Mouse (Mus musculus) midbrain, embryonic 11.5 days (tissue): Measurements from ENCODE around the gene Pik3r1. TPM values are rescaled to one million over a fixed set of nuclear protein-coding genes. Genes with fewer than 3 reads are reported as not detected.
A peak's percentile ranks its signal among the peaks of the same experiment; 100 is the strongest.

Experiments
- ATAC-seq: fragments of 200-750 bp; cut with Nextera tagmentation; 2 replicates; pipeline ENCODE4 v1.8.0; 2017; ENCODE audit warnings: moderate TSS enrichment, moderate library complexity; ENCODE audit not compliant: low FRiP score
- DNase-seq: peaks from one replicate; pipeline ENCODE4 v3.0.0; 2015; ENCODE audit warnings: low spot score; ENCODE audit errors: missing footprints
- H3K27ac ChIP-seq: fragments of 300-500 bp; sonication (generic); 2 replicates; pipeline ENCODE4 v1.5.1; 2014; ENCODE audit warnings: low read depth, low read length
- H3K27me3 ChIP-seq: fragments of 300-500 bp; sonication (generic); 2 replicates; pipeline ENCODE4 v1.6.1; 2014; ENCODE audit warnings: mild to moderate bottlenecking, low read length, moderate library complexity, mixed read lengths; ENCODE audit not compliant: control insufficient read depth, insufficient read depth
- H3K36me3 ChIP-seq: fragments of 300-500 bp; sonication (generic); 2 replicates; pipeline ENCODE4 v1.6.1; 2014; ENCODE audit warnings: mild to moderate bottlenecking, low read length, moderate library complexity, mixed read lengths; ENCODE audit not compliant: control insufficient read depth, insufficient read depth
- H3K4me1 ChIP-seq: fragments of 300-500 bp; sonication (generic); 2 replicates; pipeline ENCODE4 v1.6.1; 2014; ENCODE audit warnings: low read length; ENCODE audit not compliant: control insufficient read depth, insufficient read depth
- H3K4me2 ChIP-seq: fragments of 300-500 bp; sonication (generic); 2 replicates; pipeline ENCODE4 v1.6.1; 2014; ENCODE audit warnings: mild to moderate bottlenecking, moderate library complexity
- H3K4me3 ChIP-seq: fragments of 300-500 bp; sonication (generic); 2 replicates; pipeline ENCODE4 v1.5.1; 2014; ENCODE audit warnings: low read depth, low read length
- H3K9ac ChIP-seq: fragments of 300-500 bp; sonication (generic); 2 replicates; pipeline ENCODE4 v1.6.1; 2014; ENCODE audit warnings: low read length
- H3K9me3 ChIP-seq: fragments of 300-500 bp; sonication (generic); 2 replicates; pipeline ENCODE4 v1.6.1; 2016; ENCODE audit warnings: low read length; ENCODE audit not compliant: control insufficient read depth
- WGBS: fragments of 180-500 bp; shearing (Covaris S2); extraction: QIAGEN DNeasy Blood & Tissue Kit; methylation state at CpG from one replicate; pipeline ENCODE4 v1.1.7; 2014; 5-methylcytosine and 5-hydroxymethylcytosine counted together
- polyA plus RNA-seq: library from polyadenylated mRNA; unstranded; fragments of >200 nt; fragmentation: Nextera tagmentation; extraction: Ambion mirVana; gene quantifications from 2 replicates; pipeline ENCODE4 v1.2.1, GENCODE M21; 2014

The Pik3r1 gene
- polyA plus RNA-seq, 1 experiment from 2014 or later, result 13.9 TPM

DNA sequence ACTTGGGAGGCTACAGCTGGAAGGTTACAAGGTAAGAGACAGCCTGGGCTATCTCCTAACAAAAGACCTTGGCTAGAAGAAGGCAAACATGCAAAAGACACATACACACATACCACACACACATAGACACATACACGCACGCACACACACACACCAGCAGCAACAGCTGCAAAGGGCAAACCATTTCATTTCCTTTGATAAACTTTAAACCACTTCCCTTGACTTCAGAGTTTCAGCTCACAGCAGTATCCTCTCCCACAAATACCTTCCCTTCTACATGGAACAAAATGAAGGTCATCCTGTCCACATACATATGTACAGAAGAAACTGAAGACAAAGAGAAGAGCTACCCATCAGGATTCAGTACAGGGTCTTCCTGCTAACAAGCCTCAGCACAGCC, 56.7 kb downstream of the Pik3r1 start:
- H3K27me3 ChIP-seq, result no peaks in the 10 kb centered on the region
- H3K27ac ChIP-seq, result no peak overlapping the region
- no peak overlapping the region for H3K4me3 ChIP-seq
- H3K9me3 ChIP-seq, result no peaks in the 10 kb centered on the region
- WGBS, result 87% methylated on average over 2 of the region's 2 CpGs
- H3K36me3 ChIP-seq, result no peaks in the 10 kb centered on the region
- no peak overlapping the region for H3K9ac ChIP-seq
- H3K4me1 ChIP-seq, result no peaks in the 10 kb centered on the region
- DNase-seq (no peak), ATAC-seq (no peak)
- no peak overlapping the region for H3K4me2 ChIP-seq

DNA sequence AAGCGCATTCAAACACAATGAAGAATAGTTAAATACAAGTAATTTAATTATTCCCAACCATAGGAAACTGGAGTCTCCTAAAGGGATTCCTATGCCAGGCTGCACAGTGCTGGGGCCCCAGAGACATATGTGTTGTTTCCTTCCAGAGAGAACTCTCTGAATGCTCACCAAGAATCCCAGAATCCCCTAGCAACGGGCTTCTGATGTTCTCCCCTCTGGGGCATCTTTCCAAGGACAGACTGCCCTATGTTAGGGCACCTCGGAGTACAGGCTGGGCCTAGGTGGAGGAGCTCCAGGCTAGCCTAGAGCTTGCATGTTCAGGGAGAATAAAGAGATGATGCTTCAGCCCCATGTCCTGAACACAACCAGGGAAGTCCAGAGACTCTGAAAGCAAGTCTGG, 58.2 kb downstream of the Pik3r1 start:
- Histone ChIP-seq H3K4me3 (no peak overlapping the region), H3K9ac (no peak overlapping the region), H3K9me3 (no peaks in the 10 kb centered on the region), H3K4me2 (no peak overlapping the region), H3K27me3 (no peaks in the 10 kb centered on the region), H3K4me1 (no peaks in the 10 kb centered on the region), H3K36me3 (no peaks in the 10 kb centered on the region), H3K27ac (no peak overlapping the region)
- no peak for ATAC-seq
- 73% methylated on average over 3 of the region's 3 CpGs for WGBS
- DNase-seq, result no peak

DNA sequence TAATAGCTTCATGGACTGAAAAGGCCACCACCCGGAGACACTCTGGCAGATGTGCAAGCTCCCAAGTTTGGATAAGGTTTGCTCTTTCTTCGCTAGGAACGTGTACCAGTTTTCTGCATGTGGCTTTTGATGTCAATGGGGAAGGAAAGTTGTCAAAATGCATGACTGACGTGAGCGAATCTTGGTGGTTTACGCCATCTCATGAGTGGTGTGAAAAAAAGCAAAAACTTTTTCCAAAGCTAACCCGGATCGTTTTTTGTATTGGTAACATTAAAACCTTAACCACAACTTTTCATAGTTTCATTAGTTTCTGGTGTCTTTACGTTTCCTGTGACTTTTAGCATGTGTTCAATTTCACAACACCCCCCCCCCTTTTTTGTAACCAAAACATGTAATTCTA, 60.8 kb downstream of the Pik3r1 start:
- H3K4me1 ChIP-seq, result no peaks in the 10 kb centered on the region
- H3K9ac ChIP-seq, result no peak overlapping the region
- DNase-seq, result no peak
- H3K9me3 ChIP-seq, result no peaks in the 10 kb centered on the region
- no peak overlapping the region for H3K4me3 ChIP-seq
- no peaks in the 10 kb centered on the region for H3K36me3 ChIP-seq
- 90% methylated on average over 9 of the region's 9 CpGs for WGBS
- no peak for ATAC-seq
- no peak overlapping the region for H3K27ac ChIP-seq
- H3K4me2 ChIP-seq, result no peak overlapping the region
- no peaks in the 10 kb centered on the region for H3K27me3 ChIP-seq

DNA sequence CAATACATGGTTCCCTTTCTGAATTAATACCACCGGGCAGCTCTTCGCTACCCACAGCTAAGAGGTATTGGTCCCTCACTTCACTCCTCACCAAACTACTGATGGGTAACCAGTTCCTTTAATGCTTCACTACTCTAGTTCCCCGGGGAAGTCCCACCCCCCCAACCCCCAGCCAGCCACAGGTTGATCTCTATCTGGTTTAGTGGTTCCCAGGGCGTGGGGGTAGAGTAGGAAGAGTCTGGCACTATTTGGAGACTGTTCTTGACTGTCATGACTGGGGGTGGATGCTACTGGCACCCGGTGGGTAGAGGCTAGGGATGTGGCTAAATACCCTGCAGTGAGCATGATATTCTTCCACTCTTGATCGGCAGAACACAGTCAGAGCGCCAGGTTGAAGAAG, 61.6 kb downstream of the Pik3r1 start:
- Histone ChIP-seq H3K27me3 (no peaks in the 10 kb centered on the region), H3K4me2 (no peak overlapping the region), H3K36me3 (no peaks in the 10 kb centered on the region; the same call in 1 of the 2 replicates), H3K9me3 (no peaks in the 10 kb centered on the region), H3K9ac (no peak overlapping the region), H3K4me3 (no peak overlapping the region), H3K27ac (no peak overlapping the region), H3K4me1 (no peaks in the 10 kb centered on the region)
- WGBS, result 90% methylated on average over 7 of the region's 7 CpGs
- DNase-seq (no peak), ATAC-seq (no peak)

DNA sequence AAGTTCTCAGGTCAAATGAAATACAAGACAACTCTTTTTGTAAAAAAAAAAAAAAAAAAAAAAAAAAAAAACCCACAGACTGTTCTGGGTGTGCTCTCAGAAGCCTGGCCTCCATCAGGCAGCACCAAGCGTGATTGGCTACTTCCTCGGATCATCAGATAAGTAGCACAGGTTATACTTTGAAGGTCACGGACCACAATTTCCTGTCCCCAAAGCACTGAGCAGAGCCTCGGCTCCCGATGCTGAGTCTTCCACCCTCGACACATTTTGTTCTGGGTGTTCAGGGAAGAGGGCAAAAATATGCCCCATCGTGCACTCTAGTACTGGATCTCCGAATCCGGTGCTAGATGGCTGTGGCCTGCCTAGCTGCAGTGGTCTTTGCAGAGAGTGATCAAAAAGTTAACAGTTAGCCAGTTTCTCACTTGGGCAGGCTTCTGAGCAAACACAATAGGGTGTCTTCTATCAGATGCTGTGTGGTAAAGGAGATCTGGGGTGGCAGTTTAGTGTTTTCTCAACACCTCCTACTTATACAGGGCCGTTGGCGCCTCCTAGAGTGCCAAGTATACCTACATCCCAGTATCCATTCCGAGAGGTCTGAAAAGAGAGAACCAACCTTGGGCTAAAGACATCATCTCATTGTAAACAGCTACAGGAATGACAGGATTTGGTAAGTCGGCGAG, 65.8 kb downstream of the Pik3r1 start:
- Histone ChIP-seq H3K4me3 (no peak overlapping the region), H3K4me1 (peaks cover 8% of the 10 kb centered on the region)
- peak; percentile 33 for DNase-seq

DNA sequence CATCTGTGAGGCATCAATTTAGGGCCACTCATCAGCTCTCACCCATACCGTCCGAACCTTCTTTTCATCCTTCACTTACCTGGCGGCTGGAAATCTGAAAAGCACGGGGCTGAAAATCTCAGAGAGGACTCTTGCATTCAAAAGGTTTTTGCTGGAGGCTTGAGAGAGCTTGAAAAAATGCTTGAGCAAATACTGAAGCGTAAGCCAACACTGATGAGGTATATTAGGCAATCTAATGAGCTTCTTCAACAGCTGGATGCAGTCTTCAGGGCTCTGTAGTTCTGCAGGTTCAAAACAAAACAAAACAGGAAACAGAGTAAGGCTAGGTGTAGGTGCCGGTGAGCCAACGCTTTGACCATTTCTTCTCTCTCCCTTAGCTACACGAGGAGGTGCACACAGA, 66.4 kb downstream of the Pik3r1 start:
- 94% methylated on average over 8 of the region's 8 CpGs for WGBS
- ATAC-seq (no peak), DNase-seq (peak; percentile 33)
- Histone ChIP-seq H3K4me1 (peaks cover 8% of the 10 kb centered on the region), H3K4me2 (no peak overlapping the region), H3K9me3 (no peaks in the 10 kb centered on the region), H3K9ac (no peak overlapping the region), H3K36me3 (no peaks in the 10 kb centered on the region; the same call in 1 of the 2 replicates), H3K4me3 (no peak overlapping the region), H3K27me3 (no peaks in the 10 kb centered on the region), H3K27ac (no peak overlapping the region)

More for the DNA sequence above, 65.8 kb downstream of the Pik3r1 start:
- Histone ChIP-seq H3K4me2 (no peak overlapping the region), H3K27ac (no peak overlapping the region), H3K36me3 (no peaks in the 10 kb centered on the region; the same call in 1 of the 2 replicates), H3K9me3 (no peaks in the 10 kb centered on the region), H3K9ac (no peak overlapping the region), H3K27me3 (no peaks in the 10 kb centered on the region)
- 93% methylated on average over 14 of the region's 14 CpGs for WGBS
- no peak for ATAC-seq

DNA sequence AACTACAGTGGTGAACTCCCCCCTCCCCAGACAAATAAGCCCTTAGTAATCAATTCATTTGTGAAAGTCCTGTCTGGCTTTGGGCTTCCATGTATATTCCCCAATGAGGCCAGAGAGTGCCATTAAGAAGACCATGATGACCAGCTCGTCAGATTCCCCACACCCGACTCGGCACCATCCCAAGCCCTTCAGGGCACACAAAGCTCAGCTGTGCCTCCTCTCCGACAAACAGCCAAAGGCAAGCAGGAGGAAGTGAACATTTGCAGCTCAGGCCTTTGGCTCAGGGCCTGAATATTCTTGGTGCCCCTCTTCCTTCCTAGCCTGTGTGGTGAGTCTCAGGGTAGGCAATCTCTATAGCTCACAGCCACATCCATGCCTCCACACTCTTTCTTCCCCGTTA, 68.3 kb downstream of the Pik3r1 start:
- 60% methylated on average over 5 of the region's 5 CpGs for WGBS
- peak; percentile 81 for DNase-seq
- Histone ChIP-seq H3K27me3 (no peaks in the 10 kb centered on the region), H3K4me2 (no peak overlapping the region), H3K4me3 (no peak overlapping the region), H3K27ac (no peak overlapping the region), H3K36me3 (no peaks in the 10 kb centered on the region; the same call in 1 of the 2 replicates), H3K9me3 (no peaks in the 10 kb centered on the region), H3K4me1 (peaks cover 14% of the 10 kb centered on the region), H3K9ac (no peak overlapping the region)
- no peak for ATAC-seq

DNA sequence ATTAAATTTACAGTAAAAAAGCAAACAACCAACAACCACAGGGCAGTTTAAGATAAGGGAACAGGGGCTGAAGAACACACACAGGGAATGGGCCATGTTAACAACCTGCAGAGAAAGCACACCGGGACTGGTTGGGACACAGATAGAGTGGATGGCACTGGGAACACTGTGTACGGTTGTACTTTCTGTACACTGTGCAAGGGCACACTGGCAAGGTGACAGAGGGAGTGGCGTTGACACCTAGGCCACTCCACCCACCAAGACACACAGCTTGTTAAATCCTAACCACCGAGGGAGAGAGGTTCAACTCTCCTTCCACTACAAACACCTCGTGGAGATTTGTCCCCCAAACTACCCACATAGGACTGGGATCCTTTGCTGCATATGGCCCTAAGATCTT, 70.1 kb downstream of the Pik3r1 start:
- Histone ChIP-seq H3K27ac (no peak overlapping the region), H3K4me3 (no peak overlapping the region), H3K4me1 (peaks cover 20% of the 10 kb centered on the region), H3K9ac (no peak overlapping the region), H3K27me3 (no peaks in the 10 kb centered on the region), H3K9me3 (no peaks in the 10 kb centered on the region), H3K4me2 (no peak overlapping the region), H3K36me3 (no peaks in the 10 kb centered on the region; the same call in 1 of the 2 replicates)
- WGBS, result 92% methylated on average over 5 of the region's 5 CpGs
- DNase-seq (peak; percentile 33), ATAC-seq (no peak)

DNA sequence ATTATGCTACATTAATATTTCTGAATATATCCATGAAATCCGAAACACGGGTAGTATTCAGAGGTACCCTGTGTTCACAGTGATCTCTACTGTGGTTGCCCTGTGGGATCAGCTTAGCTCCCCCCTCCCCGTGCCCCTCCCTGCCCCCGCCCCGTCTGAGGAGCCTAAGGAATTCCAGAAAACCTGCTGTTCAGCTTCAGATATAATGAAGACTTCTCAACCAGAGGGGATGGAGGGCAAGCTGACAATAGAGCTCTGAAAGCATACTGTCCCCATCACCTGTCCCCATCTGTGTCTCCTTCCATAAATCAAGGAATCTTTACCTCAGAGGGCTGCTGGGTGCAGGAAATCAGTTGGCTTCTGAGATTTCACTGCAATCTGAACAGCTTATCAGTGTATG, 70.6 kb downstream of the Pik3r1 start:
- H3K27me3 ChIP-seq, result no peaks in the 10 kb centered on the region
- no peak overlapping the region for H3K4me2 ChIP-seq
- H3K9me3 ChIP-seq, result no peaks in the 10 kb centered on the region
- H3K36me3 ChIP-seq, result no peaks in the 10 kb centered on the region; the same call in 1 of the 2 replicates
- peaks cover 20% of the 10 kb centered on the region for H3K4me1 ChIP-seq
- H3K27ac ChIP-seq, result no peak overlapping the region
- H3K4me3 ChIP-seq, result no peak overlapping the region
- DNase-seq (peak; percentile 79), ATAC-seq (no peak)
- 57% methylated on average over 5 of the region's 5 CpGs for WGBS
- H3K9ac ChIP-seq, result no peak overlapping the region
